Mouse (Mus musculus): ENCODE results near the gene Gm17455.

GRCm38 (mm10) chr10:60395605-60396004, 3.9 kb upstream of the Gm17455 start:
- no peak for TF ChIP-seq CTCF (IDR thresholded peaks at IDR 0.05)
- TF ChIP-seq EP300 (IDR thresholded peaks at IDR 0.05) = no peak

All from lung, postnatal 0 days (tissue).